Mouse (Mus musculus) bone marrow, adult 2 months (tissue): ENCODE results near the gene Rad18.
"Not testable (repeated sequence)": the region's sequence is repeated elsewhere in the genome, so short reads cannot be mapped to it uniquely, and the experiment has no call there.

ENCODE experiments used
- CTCF ChIP-seq: fragments of 200-500 bp; IDR thresholded peaks from 2 replicates; pipeline ENCODE4 v1.5.1; 2011; ENCODE audit warnings: low read length, control low read depth; ENCODE audit not compliant: control insufficient read depth, insufficient read depth
- POLR2A ChIP-seq: fragments of 200-500 bp; IDR thresholded peaks from 2 replicates; pipeline ENCODE4 v1.6.1; 2011; ENCODE audit warnings: low read depth, mild to moderate bottlenecking, control low read depth, low read length, borderline replicate concordance; ENCODE audit not compliant: control insufficient read depth

- TF ChIP-seq POLR2A, CTCF: not testable (repeated sequence)
Measured at GRCm38 (mm10) chr6:112702296-112702695, 5.8 kb upstream of the Rad18 start.
